Mouse (Mus musculus) frontal cortex, postnatal 36 days (tissue): ENCODE data around the gene Wdr66.
"Not testable (repeated sequence)": the region's sequence is repeated elsewhere in the genome, so short reads cannot be mapped to it uniquely, and the experiment has no call there.

Experiments
- DNase-seq, 2 experiments: peaks; one replicate each; pipeline ENCODE4 v3.0.0; 2022; ENCODE audit warnings: low spot score in 2 of 2

Wdr66 gene

GRCm38 (mm10) chr5:123251834-123252233 is at the start of gene Wdr66:
Wdr66 (plus strand) TSS chr5:123252102.
- DNase-seq: peak; percentile 89 to 95

DNA sequence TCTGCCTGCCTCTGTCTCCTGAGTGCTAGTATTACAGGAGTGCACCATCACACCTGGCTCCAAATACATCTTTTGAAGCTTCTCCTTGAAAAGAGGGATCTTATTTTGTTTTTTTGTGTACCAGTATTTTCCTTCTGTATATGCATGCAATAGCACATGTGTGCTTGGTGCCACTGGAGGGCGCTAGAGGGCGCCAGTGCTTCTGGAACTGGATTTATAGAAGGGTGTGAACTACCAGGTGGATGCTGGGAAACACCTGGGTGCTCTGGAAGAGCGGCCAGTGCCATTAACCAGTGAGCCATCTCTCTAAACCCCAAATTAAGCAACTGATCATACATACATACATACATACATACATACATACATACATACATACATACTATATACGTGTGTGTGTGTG is 49.1 kb upstream of the Wdr66 start:
- DNase-seq: not testable (repeated sequence)

DNA sequence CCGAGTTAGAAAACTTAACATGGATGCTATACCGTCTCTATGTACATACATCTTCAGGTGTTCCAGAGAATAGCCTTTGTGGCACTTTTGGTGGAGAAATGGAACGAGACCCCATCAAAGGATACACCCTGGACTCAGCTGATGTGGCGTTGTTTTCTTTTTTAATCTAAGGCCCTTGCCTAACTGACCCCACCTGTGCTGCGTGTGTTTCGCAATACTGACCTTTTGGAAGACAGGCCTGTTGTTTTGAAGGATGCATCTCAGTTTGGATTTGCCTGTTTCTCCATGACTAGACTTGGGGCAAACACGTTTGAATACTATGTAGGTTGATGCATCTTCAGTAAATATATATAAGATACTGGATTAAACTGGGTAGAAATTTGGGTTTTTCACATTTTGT is 48.3 kb upstream of the Wdr66 start:
- DNase-seq: not testable (repeated sequence)

DNA sequence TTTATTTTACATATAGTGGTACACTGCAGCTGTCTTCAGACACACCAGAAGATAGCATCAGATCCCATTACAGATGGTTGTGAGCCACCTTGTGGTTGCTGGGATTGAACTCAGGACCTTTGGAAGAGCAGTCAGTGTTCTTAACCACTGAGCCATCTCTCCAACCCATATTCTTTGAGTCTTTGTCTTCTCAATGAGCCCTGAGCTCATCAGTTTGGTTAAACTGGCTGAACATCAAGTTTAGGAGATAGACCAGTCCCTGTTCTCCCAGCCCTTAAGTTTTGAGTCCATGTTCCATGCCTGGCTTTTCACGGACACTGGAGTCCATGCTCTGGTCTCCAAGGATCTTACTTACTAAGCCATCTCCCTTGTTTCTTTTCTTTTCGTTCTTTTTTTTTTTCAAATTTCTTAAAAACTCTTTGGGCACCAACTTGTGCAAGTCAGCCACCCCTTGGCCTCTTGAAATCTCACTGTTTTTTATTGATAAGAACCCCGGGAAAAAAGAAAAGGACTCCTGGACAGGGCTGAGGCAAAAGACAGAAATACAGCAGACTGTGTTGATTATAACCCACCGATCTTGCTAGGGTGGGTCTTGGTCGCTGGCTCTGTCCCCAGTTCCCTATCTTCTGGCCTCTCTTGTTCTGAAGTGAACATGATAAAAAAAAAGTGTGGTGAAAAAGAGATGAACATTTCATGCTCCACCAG is 29.4 kb upstream of the Wdr66 start:
- not testable (repeated sequence) for DNase-seq

- DNase-seq: no peak
These were observed 28.9 kb upstream of the Wdr66 start for GRCm38 (mm10) chr5:123223051-123223410.

GRCm38 (mm10) chr5:123223861-123224260 is 28.0 kb upstream of the Wdr66 start:
- DNase-seq: not testable (repeated sequence)

DNA sequence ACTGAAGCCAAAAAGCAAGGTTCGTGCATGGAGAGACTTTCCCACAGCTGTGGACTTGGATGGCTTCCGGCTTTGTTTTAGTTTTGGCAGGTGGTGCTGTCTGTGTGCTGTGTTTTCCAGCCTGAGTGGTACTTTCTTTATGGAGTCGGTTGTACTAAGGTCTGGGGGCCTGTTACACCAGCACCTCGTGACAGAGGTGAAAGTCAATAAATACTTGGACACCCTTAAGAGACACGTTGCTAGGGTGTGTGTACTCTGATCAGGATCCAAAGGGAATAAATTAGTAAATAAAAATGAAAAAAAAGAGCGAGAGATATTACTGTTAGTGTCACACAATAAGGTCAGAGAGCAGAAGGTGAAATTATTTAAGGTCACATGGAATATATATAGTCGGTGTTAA is 25.1 kb upstream of the Wdr66 start:
- no peak for DNase-seq

DNA sequence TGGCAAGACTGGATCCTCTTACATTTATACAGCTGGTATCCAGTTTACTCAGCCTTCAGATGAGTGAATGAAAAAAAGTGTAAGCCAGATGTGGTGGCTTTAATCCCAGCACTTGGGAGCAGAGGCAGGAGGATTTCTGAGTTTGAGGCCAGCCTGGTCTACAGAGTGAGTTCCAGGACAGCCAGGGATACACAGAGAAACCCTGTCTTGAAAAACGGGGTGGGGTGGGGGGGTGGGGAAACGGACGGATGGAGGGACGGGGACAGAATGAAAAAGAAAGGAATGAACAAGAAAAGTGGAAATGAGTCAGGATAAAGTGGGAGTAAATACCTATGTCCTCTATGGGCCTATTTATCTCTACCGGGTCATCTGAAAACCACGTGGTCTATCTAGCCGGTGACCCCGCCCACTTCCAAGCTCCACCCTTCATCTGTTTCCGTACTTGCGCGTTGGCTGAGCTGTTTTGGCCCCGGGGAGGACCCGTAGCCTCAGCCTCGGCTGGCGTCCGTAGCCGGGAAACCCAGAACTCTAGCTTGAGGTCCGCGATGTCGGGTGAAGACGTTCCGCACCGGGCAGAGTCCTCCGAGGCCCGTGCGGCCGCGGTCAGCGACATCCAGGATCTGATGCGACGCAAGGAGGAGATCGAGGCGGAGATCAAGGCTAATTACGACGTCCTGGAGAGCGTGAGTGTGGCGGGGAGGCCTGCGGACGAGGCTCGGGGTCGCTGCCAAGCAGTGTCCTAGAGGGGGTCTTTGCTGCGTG is 24.0 kb upstream of the Wdr66 start:
- DNase-seq: peak; percentile 96 to 97

DNA sequence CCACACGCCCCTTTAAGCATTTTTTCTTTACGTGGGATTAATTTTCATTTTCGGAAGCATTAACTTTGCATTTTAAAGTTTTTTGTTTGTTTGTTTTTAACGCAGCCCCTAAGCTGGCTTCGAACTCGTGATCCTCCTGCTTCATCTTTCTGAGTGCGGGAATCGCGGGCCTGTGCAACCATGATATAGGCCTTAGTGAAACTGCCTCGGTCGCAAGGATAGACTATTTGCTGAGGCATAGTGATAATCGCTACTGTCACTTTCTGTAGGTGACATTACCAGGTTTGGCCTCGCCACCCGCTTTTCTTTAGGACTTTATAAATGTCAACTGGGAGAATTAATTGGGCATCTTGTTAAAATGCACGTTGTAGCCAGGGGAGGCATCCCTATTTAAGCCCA is 23.4 kb upstream of the Wdr66 start:
- no peak for DNase-seq

DNA sequence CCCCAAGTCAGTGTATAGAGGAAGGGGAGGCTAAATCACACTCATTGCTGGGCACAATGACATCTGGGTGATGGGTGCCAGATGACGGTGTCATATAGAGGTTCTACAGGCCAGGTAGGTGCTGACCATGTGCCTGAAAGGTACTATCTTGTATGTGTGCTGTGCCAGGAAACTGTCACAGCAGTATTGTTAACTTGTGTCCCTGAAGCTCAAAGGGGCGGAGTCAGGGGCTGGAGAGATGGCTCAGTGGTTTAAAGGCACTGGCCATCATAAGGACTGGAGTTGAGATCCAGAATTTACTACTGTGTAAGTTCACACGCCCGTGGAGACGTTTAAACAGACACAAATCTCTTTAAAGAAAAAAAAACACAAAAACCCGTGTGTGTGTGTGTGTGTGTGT is 22.6 kb upstream of the Wdr66 start:
- no peak for DNase-seq

DNA sequence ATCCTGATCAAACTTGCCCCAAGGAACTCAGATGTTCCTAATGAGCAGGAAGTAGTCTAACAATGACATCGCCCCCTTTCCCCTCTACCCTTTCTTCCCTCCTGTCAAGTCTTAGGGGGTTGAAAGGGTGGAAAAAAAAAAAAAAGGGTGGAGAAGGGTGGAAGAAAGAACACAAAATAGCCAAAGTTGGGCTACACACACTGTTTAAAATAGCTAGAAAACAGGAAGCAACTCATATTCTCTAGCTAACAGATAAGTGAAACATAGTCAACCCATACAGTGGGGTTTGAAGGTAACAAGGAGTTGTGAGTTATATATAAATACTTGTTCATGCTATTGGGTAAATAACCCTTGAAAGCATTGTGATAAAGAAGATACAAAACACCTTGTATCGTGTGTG is 19.7 kb upstream of the Wdr66 start:
- DNase-seq: no peak

DNA sequence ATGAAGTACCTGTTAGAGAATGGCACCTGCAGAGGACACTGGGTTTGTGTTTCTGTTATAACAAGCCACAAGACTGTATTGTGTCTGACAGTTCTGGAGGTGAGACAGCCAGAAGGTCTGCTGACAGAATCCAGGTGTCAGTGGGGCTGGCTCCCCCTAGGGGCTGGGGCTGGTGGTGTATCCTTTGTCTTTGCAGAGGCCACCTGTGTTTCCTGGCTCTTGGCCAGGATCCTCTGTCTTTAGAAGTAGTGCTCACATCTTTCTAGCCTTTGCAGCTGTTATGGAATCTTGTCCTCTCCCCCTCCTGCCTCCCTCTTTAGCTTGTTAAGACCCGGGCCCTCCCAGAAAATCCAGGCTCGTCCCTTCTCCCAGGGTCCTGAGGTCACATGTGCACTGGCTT is 16.2 kb upstream of the Wdr66 start:
- DNase-seq: peak in 1 of 2 experiments; percentile 38

DNA sequence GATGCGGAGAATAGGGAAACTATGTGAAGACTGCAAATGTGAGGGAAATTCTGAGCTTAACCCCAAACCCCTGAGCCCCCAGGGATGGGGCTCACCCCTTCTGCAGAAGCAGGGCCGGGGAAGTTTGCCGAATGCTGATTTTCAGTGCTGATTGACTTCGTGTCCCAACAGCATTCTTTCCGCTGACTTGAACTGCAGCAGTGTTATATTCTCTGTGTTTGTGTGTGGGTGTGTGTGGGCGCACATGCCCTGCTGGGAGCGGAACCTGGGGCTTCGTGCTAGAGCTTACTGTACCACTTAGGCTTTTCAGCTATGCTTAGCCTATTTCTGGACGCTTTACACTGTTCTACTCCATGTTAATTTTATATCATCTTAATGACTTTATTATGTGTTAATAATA is 15.5 kb upstream of the Wdr66 start:
- no peak for DNase-seq

DNA sequence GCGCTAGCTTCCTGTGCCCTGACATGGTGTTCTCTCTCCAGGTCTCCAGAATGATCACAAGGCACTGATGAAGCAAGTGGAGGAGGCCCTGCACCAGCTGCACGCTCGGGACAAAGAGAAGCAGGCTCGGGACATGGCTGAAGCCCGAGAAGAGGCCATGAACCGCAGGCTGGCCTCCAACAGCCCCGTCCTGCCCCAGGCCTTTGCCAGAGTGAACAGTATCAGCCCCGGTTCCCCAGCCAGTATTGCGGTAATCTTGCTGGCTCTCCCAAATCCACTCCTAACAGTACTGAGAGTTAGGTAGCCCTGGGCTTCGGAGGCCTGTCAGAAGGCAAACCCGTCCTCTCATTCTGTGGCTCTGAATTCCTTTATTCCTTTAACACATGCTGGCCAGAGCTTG is 12.4 kb upstream of the Wdr66 start:
- DNase-seq: no peak

GRCm38 (mm10) chr5:123245518-123245917 is 6.4 kb upstream of the Wdr66 start:
- no peak for DNase-seq

DNA sequence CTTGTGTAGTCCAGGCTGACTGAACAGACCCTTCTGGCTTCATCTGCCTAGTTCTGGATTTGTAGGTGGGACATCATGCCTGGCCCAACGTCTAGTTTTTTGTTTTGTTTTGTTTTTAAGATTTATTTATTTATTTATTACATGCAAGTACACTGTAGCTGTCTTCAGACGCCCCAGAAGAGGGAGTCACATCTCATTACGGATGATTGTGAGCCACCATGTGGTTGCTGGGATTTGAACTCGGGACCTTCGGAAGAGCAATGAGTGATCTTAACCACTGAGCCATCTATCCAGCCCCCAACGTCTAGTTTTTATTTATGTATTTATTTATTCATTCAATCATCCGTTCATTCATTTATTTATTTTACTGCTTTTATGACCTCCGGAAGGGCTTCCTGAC is 512 bp upstream of the Wdr66 start:
- DNase-seq: no peak

DNA sequence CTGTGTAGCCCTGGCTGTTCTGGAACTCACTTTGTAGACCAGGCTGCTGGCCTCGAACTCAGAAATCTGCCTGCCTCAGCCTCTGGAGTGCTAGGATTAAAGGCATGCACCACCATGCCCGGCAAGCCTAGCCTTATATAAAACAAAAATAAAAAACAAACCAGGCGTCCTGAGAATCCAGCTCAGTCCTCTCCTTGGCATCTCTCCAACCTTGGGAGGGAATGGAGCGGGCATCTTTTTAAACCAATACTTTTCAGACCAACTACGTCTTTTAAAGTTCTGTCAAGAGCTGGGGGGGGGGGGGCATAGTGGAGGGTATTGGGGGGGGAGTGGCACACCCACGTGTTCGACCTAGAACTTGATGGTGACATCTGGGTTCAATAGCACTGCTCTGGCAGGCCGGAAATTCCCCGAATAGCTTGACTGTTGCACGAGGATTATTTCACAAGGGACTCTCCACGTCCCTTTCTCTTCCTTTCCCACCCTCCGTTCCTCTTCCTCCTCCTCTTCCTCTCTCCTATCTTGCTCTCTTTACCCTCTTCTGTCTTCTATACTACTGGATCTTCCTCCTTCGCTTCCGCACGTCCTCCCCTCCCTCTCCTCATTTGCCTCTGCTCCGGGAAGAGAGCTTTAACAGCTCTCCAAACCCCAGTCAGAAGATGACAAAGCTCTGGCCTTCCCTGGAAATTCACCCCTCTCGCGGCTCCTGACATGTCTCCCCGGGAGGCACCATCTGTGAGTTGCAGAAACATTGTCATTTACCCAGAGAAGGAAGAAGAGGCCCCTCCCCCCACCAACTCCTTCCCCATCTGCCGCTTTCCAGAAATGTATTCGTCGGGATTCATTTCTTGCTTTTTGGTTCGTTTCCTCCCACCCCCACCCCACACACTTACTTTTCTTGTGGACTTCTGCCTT is 5.2 kb downstream of the Wdr66 start:
- peak; percentile 77 to 88 for DNase-seq

GRCm38 (mm10) chr5:123258990-123259389 is 7.1 kb downstream of the Wdr66 start:
- peak in 1 of 2 experiments; percentile 52 for DNase-seq

DNA sequence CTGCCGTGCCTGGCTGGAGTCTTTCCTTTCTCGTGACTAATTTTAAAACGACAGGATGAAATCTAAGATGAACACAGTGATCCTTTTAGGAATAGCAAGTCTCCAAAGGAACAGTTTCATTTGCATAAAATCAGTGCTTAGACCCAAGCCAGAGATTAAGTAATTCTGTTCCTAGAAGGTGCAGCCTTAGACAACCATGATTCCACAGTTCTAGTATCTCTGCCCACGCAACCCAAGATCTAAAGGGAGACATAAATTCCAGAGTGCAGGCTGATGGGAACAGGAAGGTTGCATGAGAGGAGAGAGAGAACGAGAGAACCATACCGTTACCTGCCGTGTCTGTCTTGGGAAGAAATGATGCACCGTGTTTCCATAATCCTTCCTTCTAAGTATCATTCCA is 8.8 kb downstream of the Wdr66 start:
- no peak for DNase-seq

- DNase-seq: no peak
These were observed 15.0 kb downstream of the Wdr66 start for GRCm38 (mm10) chr5:123266909-123267308.

DNA sequence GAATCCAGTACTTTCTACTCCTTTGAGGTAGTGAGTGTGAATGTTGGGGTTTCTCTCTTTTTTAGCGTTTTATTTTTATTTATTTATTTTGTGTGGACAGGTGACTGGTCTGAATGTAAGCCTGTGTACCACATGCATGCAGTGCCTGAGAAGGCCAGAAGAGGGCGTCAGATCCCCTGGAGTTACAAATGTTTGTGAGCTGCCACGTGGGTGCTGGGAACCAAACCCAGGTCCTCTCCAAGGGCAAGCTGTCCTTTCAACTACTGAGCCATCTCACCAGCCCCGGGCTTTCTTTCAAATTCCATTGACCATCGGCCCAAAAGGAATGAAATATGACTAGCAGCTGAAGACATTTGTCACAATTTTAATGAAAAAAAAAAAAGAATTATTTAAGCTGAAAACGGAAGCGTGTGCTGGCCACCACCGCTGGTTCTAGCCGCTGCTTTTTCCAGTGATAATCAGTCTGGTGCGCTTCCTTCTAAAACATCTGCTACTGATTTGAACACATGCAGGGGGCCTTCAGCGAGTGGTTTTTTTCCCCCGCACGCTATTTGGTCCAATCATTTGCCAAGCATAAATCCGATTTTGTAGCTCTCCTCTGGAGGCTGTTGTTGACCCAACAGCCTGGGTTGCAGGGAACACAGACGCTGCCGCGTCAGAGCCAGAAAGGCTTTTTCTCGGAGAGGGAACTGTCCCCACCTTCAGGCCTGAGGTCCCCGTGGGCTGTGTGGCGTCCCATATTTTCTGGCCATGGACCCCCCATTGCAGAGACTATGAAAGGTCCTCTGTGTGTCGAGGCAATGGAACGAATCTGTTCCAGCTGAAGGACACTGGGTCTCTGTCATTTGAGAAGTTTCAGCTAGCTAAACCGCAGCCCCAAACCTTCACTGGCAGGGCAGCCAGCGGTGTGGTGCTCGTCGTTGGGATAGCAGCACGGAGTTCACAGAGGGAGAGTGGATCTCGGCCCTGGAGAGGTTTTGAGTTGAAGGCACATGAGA is 16.9 kb downstream of the Wdr66 start:
- no peak for DNase-seq
